Mouse (Mus musculus): ENCODE data around the gene Lamp1. TPM values are rescaled to one million over a fixed set of nuclear protein-coding genes. Genes with fewer than 3 reads are reported as not detected.

Gene Lamp1
- polyA plus RNA-seq, 1 experiment from 2014 or later: 242 TPM

- 60% methylated on average over 7 of the region's 7 CpGs for WGBS
- no peak overlapping the region for H3K4me3 ChIP-seq (replicated peaks)
- H3K9ac ChIP-seq (replicated peaks): no peak overlapping the region
- no peak overlapping the region for H3K27ac ChIP-seq
- no peaks in the 10 kb centered on the region for H3K27me3 ChIP-seq
- H3K36me3 ChIP-seq: peaks cover 31% of the 10 kb centered on the region; the same call in 1 of the 2 replicates
- ATAC-seq: no peak
- no peaks in the 10 kb centered on the region for H3K4me1 ChIP-seq (replicated peaks)
- no peaks in the 10 kb centered on the region for H3K9me3 ChIP-seq
- no peak overlapping the region for H3K4me2 ChIP-seq (replicated peaks)
These were observed 28.7 kb downstream of the Lamp1 start for GRCm38 (mm10) chr8:13187638-13188037.

- no peaks in the 10 kb centered on the region for H3K4me1 ChIP-seq (replicated peaks)
- no peak overlapping the region for H3K4me3 ChIP-seq (replicated peaks)
- peaks cover 28% of the 10 kb centered on the region; the same call in 1 of the 2 replicates for H3K36me3 ChIP-seq
- no peak for ATAC-seq
- H3K9me3 ChIP-seq: no peaks in the 10 kb centered on the region
- H3K27ac ChIP-seq: no peak overlapping the region
- no peaks in the 10 kb centered on the region for H3K27me3 ChIP-seq
- WGBS: 87% methylated on average over 13 of the region's 13 CpGs
- no peak overlapping the region for H3K9ac ChIP-seq (replicated peaks)
- no peak overlapping the region for H3K4me2 ChIP-seq (replicated peaks)
These were observed 29.1 kb downstream of the Lamp1 start for GRCm38 (mm10) chr8:13188052-13188555.

- no peak for ATAC-seq
- Histone ChIP-seq H3K9ac (replicated peaks) (no peak overlapping the region), H3K4me1 (replicated peaks) (no peaks in the 10 kb centered on the region), H3K4me2 (replicated peaks) (no peak overlapping the region), H3K27me3 (no peaks in the 10 kb centered on the region), H3K27ac (no peak overlapping the region), H3K9me3 (no peaks in the 10 kb centered on the region), H3K36me3 (peaks cover 28% of the 10 kb centered on the region; the same call in 1 of the 2 replicates), H3K4me3 (replicated peaks) (no peak overlapping the region)
- 96% methylated on average over 1 of the region's 1 CpGs for WGBS
These were observed 29.9 kb downstream of the Lamp1 start for GRCm38 (mm10) chr8:13188857-13189256.

- H3K4me2 ChIP-seq (replicated peaks): no peak overlapping the region
- ATAC-seq: no peak
- no peak overlapping the region for H3K9ac ChIP-seq (replicated peaks)
- H3K27me3 ChIP-seq: no peaks in the 10 kb centered on the region
- no peak overlapping the region for H3K27ac ChIP-seq
- 0 out of 2 replicates have a peak, but pooled peaks cover 7% of the 10 kb centered on the region for H3K4me1 ChIP-seq (replicated peaks)
- H3K9me3 ChIP-seq: no peaks in the 10 kb centered on the region
- H3K36me3 ChIP-seq: peaks cover 27% of the 10 kb centered on the region; the same call in 1 of the 2 replicates
- H3K4me3 ChIP-seq (replicated peaks): no peak overlapping the region
- 93% methylated on average over 8 of the region's 8 CpGs for WGBS
These were observed 31.3 kb downstream of the Lamp1 start for GRCm38 (mm10) chr8:13190235-13190634.

GRCm38 (mm10) chr8:13194818-13195217 lies 35.9 kb downstream of the Lamp1 start:
- Histone ChIP-seq H3K36me3 (peaks cover under 1% of the 10 kb centered on the region; the same call in 1 of the 2 replicates), H3K27me3 (peaks cover 5% of the 10 kb centered on the region; the same call in 1 of the 2 replicates), H3K4me3 (replicated peaks) (no peak overlapping the region), H3K4me2 (replicated peaks) (0 out of 2 replicates have a peak overlapping the region, but pooled peaks have one; percentile 2), H3K27ac (peak overlapping the region; percentile 59), H3K9ac (replicated peaks) (peak overlapping the region; percentile 33; the same call in 1 of the 2 replicates), H3K4me1 (replicated peaks) (peaks cover 12% of the 10 kb centered on the region), H3K9me3 (no peaks in the 10 kb centered on the region)
- peak; percentile 49 for ATAC-seq
- WGBS: 13% methylated on average over 10 of the region's 10 CpGs

- Histone ChIP-seq H3K27me3 (peaks cover 24% of the 10 kb centered on the region), H3K4me2 (replicated peaks) (no peak overlapping the region), H3K4me3 (replicated peaks) (no peak overlapping the region), H3K9ac (replicated peaks) (no peak overlapping the region), H3K9me3 (no peaks in the 10 kb centered on the region), H3K27ac (no peak overlapping the region), H3K4me1 (replicated peaks) (peaks cover 24% of the 10 kb centered on the region), H3K36me3 (no peaks in the 10 kb centered on the region)
- no peak for ATAC-seq
- whole genome bisulfite sequencing: 89% methylated on average over 5 of the region's 5 CpGs
These were observed 38.5 kb downstream of the Lamp1 start for GRCm38 (mm10) chr8:13197493-13197892.

GRCm38 (mm10) chr8:13199385-13200061 lies 40.6 kb downstream of the Lamp1 start:
- Histone ChIP-seq H3K9me3 (no peaks in the 10 kb centered on the region), H3K36me3 (no peaks in the 10 kb centered on the region), H3K9ac (replicated peaks) (peak overlapping the region; percentile 78; the same call in 1 of the 2 replicates), H3K27me3 (peaks cover 33% of the 10 kb centered on the region), H3K4me1 (replicated peaks) (peaks cover 24% of the 10 kb centered on the region), H3K27ac (no peak overlapping the region), H3K4me3 (replicated peaks) (peak overlapping the region; percentile 78), H3K4me2 (replicated peaks) (peak overlapping the region; percentile 87)
- 29% methylated on average over 14 of the region's 14 CpGs for WGBS
- ATAC-seq: peak; percentile 31; the same call in 1 of the 2 replicates

GRCm38 (mm10) chr8:13200301-13201012 lies 41.5 kb downstream of the Lamp1 start, which contains the start of gene Grtp1:
TSS of gene Grtp1 (minus strand) at chr8:13200620.
- Histone ChIP-seq H3K4me1 (replicated peaks) (peaks cover 17% of the 10 kb centered on the region), H3K4me3 (replicated peaks) (peak within 1 kb of the TSS; percentile 78), H3K36me3 (no peaks in the 10 kb centered on the region), H3K4me2 (replicated peaks) (peak within 1 kb of the TSS; percentile 87), H3K9me3 (no peaks in the 10 kb centered on the region), H3K27ac (no peak within 1 kb of the TSS), H3K27me3 (peaks cover 33% of the 10 kb centered on the region), H3K9ac (replicated peaks) (peak within 1 kb of the TSS; percentile 78)
- under 1% methylated on average over 58 of the region's 58 CpGs for WGBS
- peak; percentile 82 for ATAC-seq

- peaks cover 17% of the 10 kb centered on the region for H3K4me1 ChIP-seq (replicated peaks)
- H3K4me3 ChIP-seq (replicated peaks): peak overlapping the region; percentile 78
- no peaks in the 10 kb centered on the region for H3K9me3 ChIP-seq
- no peak for ATAC-seq
- H3K27ac ChIP-seq: no peak overlapping the region
- H3K9ac ChIP-seq (replicated peaks): peak overlapping the region; percentile 78; the same call in 1 of the 2 replicates
- H3K4me2 ChIP-seq (replicated peaks): peak overlapping the region; percentile 87
- H3K36me3 ChIP-seq: no peaks in the 10 kb centered on the region
- H3K27me3 ChIP-seq: peaks cover 33% of the 10 kb centered on the region
- WGBS: 2% methylated on average over 18 of the region's 18 CpGs
These were observed 42.0 kb downstream of the Lamp1 start for GRCm38 (mm10) chr8:13201013-13201334.

GRCm38 (mm10) chr8:13202041-13202440 lies 43.1 kb downstream of the Lamp1 start:
- no peak overlapping the region for H3K9ac ChIP-seq (replicated peaks)
- no peak overlapping the region for H3K4me3 ChIP-seq (replicated peaks)
- no peak overlapping the region for H3K27ac ChIP-seq
- peaks cover 17% of the 10 kb centered on the region for H3K4me1 ChIP-seq (replicated peaks)
- no peaks in the 10 kb centered on the region for H3K9me3 ChIP-seq
- H3K27me3 ChIP-seq: peaks cover 33% of the 10 kb centered on the region
- no peak for ATAC-seq
- no peak overlapping the region for H3K4me2 ChIP-seq (replicated peaks)
- WGBS: 52% methylated on average over 3 of the region's 3 CpGs
- no peaks in the 10 kb centered on the region for H3K36me3 ChIP-seq

GRCm38 (mm10) chr8:13202806-13203205 lies 43.8 kb downstream of the Lamp1 start:
- no peak overlapping the region for H3K9ac ChIP-seq (replicated peaks)
- 92% methylated on average over 3 of the region's 3 CpGs for WGBS
- no peak overlapping the region for H3K4me3 ChIP-seq (replicated peaks)
- ATAC-seq: no peak
- peaks cover 17% of the 10 kb centered on the region for H3K4me1 ChIP-seq (replicated peaks)
- H3K27ac ChIP-seq: no peak overlapping the region
- peaks cover 33% of the 10 kb centered on the region for H3K27me3 ChIP-seq
- H3K4me2 ChIP-seq (replicated peaks): no peak overlapping the region
- no peaks in the 10 kb centered on the region for H3K9me3 ChIP-seq
- H3K36me3 ChIP-seq: no peaks in the 10 kb centered on the region

- Histone ChIP-seq H3K27ac (no peak overlapping the region), H3K9ac (replicated peaks) (no peak overlapping the region), H3K4me2 (replicated peaks) (no peak overlapping the region), H3K4me1 (replicated peaks) (peaks cover 17% of the 10 kb centered on the region), H3K27me3 (peaks cover 33% of the 10 kb centered on the region), H3K4me3 (replicated peaks) (no peak overlapping the region), H3K36me3 (no peaks in the 10 kb centered on the region), H3K9me3 (no peaks in the 10 kb centered on the region)
- no peak for ATAC-seq
- 74% methylated on average over 1 of the region's 1 CpGs for WGBS
These were observed 44.5 kb downstream of the Lamp1 start for GRCm38 (mm10) chr8:13203472-13203871.

Data from midbrain, embryonic 13.5 days (tissue).